Mouse (Mus musculus): ENCODE data around the gene Robo3.

DNA sequence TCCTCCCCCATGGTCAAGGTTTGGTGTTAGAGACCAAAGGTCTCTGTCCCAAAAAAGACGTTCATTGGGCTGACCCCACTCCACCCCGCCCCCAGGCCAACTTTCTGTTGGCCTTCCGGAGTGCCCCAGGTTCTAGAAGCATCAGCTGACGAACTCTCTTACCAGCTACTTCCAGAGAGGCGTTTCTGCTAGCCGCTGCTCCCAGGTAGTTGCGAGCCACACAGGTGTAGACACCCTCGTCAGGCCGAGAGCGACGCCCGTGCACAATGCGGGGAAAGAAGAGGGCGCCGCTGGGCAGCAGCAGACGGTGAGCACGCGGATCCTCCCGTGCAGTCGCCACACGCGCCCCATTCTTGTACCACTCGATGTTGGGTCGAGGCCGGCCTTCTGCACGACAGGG is 3.7 kb downstream of the Robo3 start:
- TF ChIP-seq POLR2A (IDR thresholded peaks at IDR 0.05; ENCODE audit: extremely low read depth, insufficient read depth, low read length) (no peak), CTCF (IDR thresholded peaks at IDR 0.05; ENCODE audit: low read depth, low read length) (no peak)
